Mouse (Mus musculus) stomach, postnatal 0 days (tissue): ENCODE data around the gene Slc4a4.

Experiments used
- CTCF ChIP-seq: IDR thresholded peaks from 2 replicates; pipeline ENCODE4 v1.5.1; 2016; ENCODE audit warnings: antibody characterized with exemption, low read depth, mild to moderate bottlenecking, moderate library complexity
- EP300 ChIP-seq: optimal IDR thresholded peaks from 2 replicates; pipeline ENCODE3; 2016; ENCODE audit warnings: antibody characterized with exemption

GRCm38 (mm10) chr5:89120881-89121280, 234.3 kb downstream of the Slc4a4 start:
- no peak for TF ChIP-seq CTCF
- no peak for TF ChIP-seq EP300
